Comparison of ENCODE assay signal across 10 mouse cellular contexts in the genomic region with DNA sequence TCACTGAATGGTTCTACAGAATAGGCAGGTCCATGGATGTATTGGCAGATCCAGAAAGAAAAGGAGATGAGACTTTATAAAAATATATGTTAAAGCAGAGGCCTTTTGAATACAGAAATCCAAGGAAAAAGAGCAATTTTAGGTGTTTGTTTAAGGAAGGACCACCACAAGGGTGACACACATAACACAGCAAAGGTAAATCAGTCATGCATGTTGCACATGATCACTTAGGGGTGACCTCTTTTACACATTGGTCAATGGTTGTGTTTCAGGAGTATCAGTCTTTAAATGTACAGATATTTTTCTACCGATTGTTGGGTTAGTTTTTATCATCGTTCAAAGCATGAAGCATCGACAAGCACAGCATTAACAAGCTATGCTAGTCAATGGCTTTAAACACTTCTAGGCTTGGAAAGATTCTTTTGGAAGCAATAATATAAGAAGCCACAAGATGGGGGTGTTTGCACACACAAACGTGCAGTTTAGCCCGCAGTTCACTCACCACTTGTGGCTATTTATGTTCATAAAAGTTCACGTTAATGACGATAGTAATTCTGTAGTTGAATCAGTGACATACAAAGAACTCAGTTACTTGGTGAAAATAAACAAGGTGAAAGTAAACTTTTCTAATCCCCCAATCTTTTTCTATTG. TPM values are rescaled to one million over a fixed set of nuclear protein-coding genes. Genes with fewer than 3 reads are reported as not detected.
A peak's percentile ranks its signal among the peaks of the same experiment; 100 is the strongest.
DNase-seq lines count a peak whose midpoint lies in the region; ATAC-seq and TF ChIP-seq lines count a peak whose summit lies in the region.
"Had no signal": no experiment of that assay in that cellular context is flagged by ENCODE, and none has a peak within 500 bp of the region (broad histone marks: within the 10 kb centered on the region; RNA-seq: fewer than 3 reads in every experiment).

No protein-coding gene starts in this region.

- no peak for TF ChIP-seq EP300 in heart, postnatal 0 days (IDR thresholded peaks at IDR 0.05; ENCODE audit: low read depth)

- H3K9me3 ChIP-seq in heart, postnatal 0 days (replicated peaks; ENCODE audit: control insufficient read depth, low read length) = no peaks in the 10 kb centered on the region
- no peaks in the 10 kb centered on the region for H3K9me3 ChIP-seq in intestine, postnatal 0 days (ENCODE audit: control insufficient read depth)
- H3K9me3 ChIP-seq: neural tube, embryonic 12.5 days had no signal

- no peak overlapping the region for H3K9ac ChIP-seq in heart, postnatal 0 days (replicated peaks; ENCODE audit: low read depth, low read length)
- H3K9ac ChIP-seq in intestine, postnatal 0 days (ENCODE audit: low read depth, low read length) = no peak overlapping the region
- H3K9ac ChIP-seq: neural tube, embryonic 12.5 days had no signal

- no peaks in the 10 kb centered on the region for H3K4me1 ChIP-seq in heart, postnatal 0 days (ENCODE audit: control insufficient read depth, insufficient read depth)
- no peaks in the 10 kb centered on the region for H3K4me1 ChIP-seq in intestine, postnatal 0 days (replicated peaks; ENCODE audit: control insufficient read depth, insufficient read depth, low read length)
- H3K4me1 ChIP-seq: neural tube, embryonic 12.5 days had no signal

- H3K4me3 ChIP-seq in heart, postnatal 0 days (ENCODE audit: low read depth, low read length) = no peak overlapping the region
- H3K4me3 ChIP-seq in intestine, postnatal 0 days (ENCODE audit: low read depth, low read length) = no peak overlapping the region
- H3K4me3 ChIP-seq: neural tube, embryonic 12.5 days had no signal

- no peak for DNase-seq in heart, postnatal 0 days (ENCODE audit: low spot score)
- no peak for DNase-seq in heart, adult 9 months (ENCODE audit: low spot score in 2 of 2)
- peak; percentile 3 for DNase-seq in urinary bladder, postnatal 25 days (ENCODE audit: low spot score)
- no peak for DNase-seq in urinary bladder, postnatal 14 days (ENCODE audit: low spot score)
- no peak for DNase-seq in spleen, adult 12 weeks (ENCODE audit: low spot score)
- DNase-seq in yolk sac, embryonic 10.5 days (ENCODE audit: low spot score) = no peak

- no peak overlapping the region for H3K4me2 ChIP-seq in heart, postnatal 0 days (ENCODE audit: low read depth, low read length)
- no peak overlapping the region for H3K4me2 ChIP-seq in intestine, postnatal 0 days (replicated peaks; ENCODE audit: low read depth)
- H3K4me2 ChIP-seq: neural tube, embryonic 12.5 days had no signal

- peak; percentile 54 for TF ChIP-seq CTCF in heart, postnatal 0 days (IDR thresholded peaks at IDR 0.05; ENCODE audit: low read depth)
- TF ChIP-seq CTCF in intestine, postnatal 0 days (IDR thresholded peaks at IDR 0.05; ENCODE audit: low read depth) = peak; percentile 79

- no peak overlapping the region for H3K27ac ChIP-seq in heart, postnatal 0 days (ENCODE audit: low read depth)
- H3K27ac ChIP-seq in intestine, postnatal 0 days (ENCODE audit: low read depth, low read length) = no peak overlapping the region
- H3K27ac ChIP-seq: neural tube, embryonic 12.5 days had no signal

- H3K36me3 ChIP-seq in heart, postnatal 0 days (replicated peaks; ENCODE audit: control insufficient read depth, insufficient read depth, low read length) = no peaks in the 10 kb centered on the region
- no peaks in the 10 kb centered on the region for H3K36me3 ChIP-seq in intestine, postnatal 0 days (ENCODE audit: control insufficient read depth, insufficient read depth)
- H3K36me3 ChIP-seq: neural tube, embryonic 12.5 days had no signal

- H3K27me3 ChIP-seq in heart, postnatal 0 days (ENCODE audit: control insufficient read depth, insufficient read depth, low read length) = no peaks in the 10 kb centered on the region
- no peaks in the 10 kb centered on the region for H3K27me3 ChIP-seq in intestine, postnatal 0 days (replicated peaks; ENCODE audit: control insufficient read depth, insufficient read depth, low read length)
- H3K27me3 ChIP-seq: neural tube, embryonic 12.5 days had no signal

- 20% methylated on average over 7 of the region's 7 CpGs for WGBS in heart, postnatal 0 days
- WGBS in intestine, postnatal 0 days = 22% methylated on average over 7 of the region's 7 CpGs

- no peak for ATAC-seq in heart, postnatal 0 days (ENCODE audit: insufficient read depth, low read depth)
- ATAC-seq in intestine, postnatal 0 days = no peak
- no peak for ATAC-seq in erythroblast, adult 5-6 weeks (replicated peaks; ENCODE audit: low FRiP score, poor library complexity, severe bottlenecking)

RNA-seq across cellular contexts. Expression of a gene that starts 38.4 kb away (rescaled TPM):
- not detected in 2 replicates for total RNA-seq in heart, postnatal 0 days (2014; rRNA removed; ENCODE audit: low replicate concordance)
- 0.21 TPM in 1 of 2 replicates, not detected in the other for polyA plus RNA-seq in heart, postnatal 0 days (2015; fragmentation: Nextera tagmentation; extraction: Ambion mirVana)
- 52.4 and 93.9 TPM in 2 replicates for polyA plus RNA-seq in intestine, postnatal 0 days (2015; fragmentation: Nextera tagmentation; extraction: Ambion mirVana)
- not detected in 2 replicates for total RNA-seq in erythroblast, adult 5-6 weeks (2015; ENCODE audit: low replicate concordance)
- total RNA-seq in erythroblast, adult 5-6 weeks (2017; ENCODE audit: low replicate concordance) = not detected in 2 replicates
- total RNA-seq: layer of hippocampus, adult 18-20 months had no signal
- polyA plus RNA-seq: neural tube, embryonic 12.5 days had no signal

RNA-seq across cellular contexts. Expression of a gene that starts 46.6 kb away (rescaled TPM):
- total RNA-seq in heart, postnatal 0 days (2014; rRNA removed; ENCODE audit: low replicate concordance) = not detected in 2 replicates
- not detected in 2 replicates for polyA plus RNA-seq in heart, postnatal 0 days (2015; fragmentation: Nextera tagmentation; extraction: Ambion mirVana)
- not detected in 2 replicates for polyA plus RNA-seq in intestine, postnatal 0 days (2015; fragmentation: Nextera tagmentation; extraction: Ambion mirVana)
- total RNA-seq in erythroblast, adult 5-6 weeks (2015; ENCODE audit: low replicate concordance) = not detected in 2 replicates
- not detected in 2 replicates for total RNA-seq in erythroblast, adult 5-6 weeks (2017; ENCODE audit: low replicate concordance)
- total RNA-seq: layer of hippocampus, adult 18-20 months had no signal
- polyA plus RNA-seq: neural tube, embryonic 12.5 days had no signal

RNA-seq across cellular contexts. Expression of a gene that starts 48.5 kb away (rescaled TPM):
- total RNA-seq in heart, postnatal 0 days (2014; rRNA removed; ENCODE audit: low replicate concordance) = not detected in 2 replicates
- polyA plus RNA-seq in heart, postnatal 0 days (2015; fragmentation: Nextera tagmentation; extraction: Ambion mirVana) = not detected in 2 replicates
- polyA plus RNA-seq in intestine, postnatal 0 days (2015; fragmentation: Nextera tagmentation; extraction: Ambion mirVana) = not detected in 2 replicates
- not detected in 2 replicates for total RNA-seq in erythroblast, adult 5-6 weeks (2015; ENCODE audit: low replicate concordance)
- total RNA-seq in erythroblast, adult 5-6 weeks (2017; ENCODE audit: low replicate concordance) = not detected in 2 replicates
- total RNA-seq: layer of hippocampus, adult 18-20 months had no signal
- polyA plus RNA-seq: neural tube, embryonic 12.5 days had no signal
